Mouse (Mus musculus) heart, embryonic 13.5 days (tissue): ENCODE results near the gene Mef2d. TPM values are rescaled to one million over a fixed set of nuclear protein-coding genes. Genes with fewer than 3 reads are reported as not detected.

Experiments used
- microRNA-seq: library from miRNA; unstranded; fragments of <30 nt; microRNA quantifications from one replicate; pipeline ENCODE4, GENCODE M21; 2016
- polyA plus RNA-seq: library from polyadenylated mRNA; unstranded; fragments of >200 nt; fragmentation: Nextera tagmentation; extraction: Ambion mirVana; gene quantifications from 2 replicates; pipeline ENCODE4 v1.2.1, GENCODE M21; 2015

The Mef2d gene
- polyA plus RNA-seq, 1 experiment from 2014 or later, result 37.1 TPM

Small RNA genes within 50 kb of the gene (microRNA-seq; reads per million reads assigned to microRNA genes)
- gene Gm25641 (not detected), gene Mir3093 (not detected), gene Mir9-1 (not detected)

Other genes starting within 250 kb of the Mef2d start
- gene Hdgf, start 236.1 kb upstream of the Mef2d start, polyA plus RNA-seq, result 127 and 141 TPM in 2 replicates
- gene Mrpl24, start 222.9 kb upstream of the Mef2d start, polyA plus RNA-seq, result 55.0 and 57.2 TPM in 2 replicates
- gene Isg20l2, start 212.1 kb upstream of the Mef2d start, polyA plus RNA-seq, result 28.9 and 30.1 TPM in 2 replicates
- 13.4 and 16.0 TPM in 2 replicates for gene Rrnad1, start 211.7 kb upstream of the Mef2d start, polyA plus RNA-seq
- gene Crabp2, start 193.7 kb upstream of the Mef2d start, polyA plus RNA-seq, result 6.2 and 8.4 TPM in 2 replicates
- 18.7 and 18.9 TPM in 2 replicates for gene Nes, start 171.3 kb upstream of the Mef2d start, polyA plus RNA-seq
- gene Bcan, start 142.1 kb upstream of the Mef2d start, polyA plus RNA-seq, result 0.07 TPM in 1 of 2 replicates, not detected in the other
- gene Hapln2, start 114.8 kb upstream of the Mef2d start, polyA plus RNA-seq, result not detected in 2 replicates
- gene Gpatch4, start 99.3 kb upstream of the Mef2d start, polyA plus RNA-seq, result 18.7 and 20.9 TPM in 2 replicates
- 144 and 156 TPM in 2 replicates for gene Naxe, start 83.9 kb upstream of the Mef2d start, polyA plus RNA-seq
- not detected in 2 replicates for gene Ttc24, start 64.1 kb upstream of the Mef2d start, polyA plus RNA-seq
- 22.7 and 24.2 TPM in 2 replicates for gene Iqgap3, start 60.4 kb upstream of the Mef2d start, polyA plus RNA-seq
- gene Rhbg, start 112.3 kb downstream of the Mef2d start, polyA plus RNA-seq, result 0.13 and 0.76 TPM in 2 replicates
- gene Gm38392, start 144.8 kb downstream of the Mef2d start, polyA plus RNA-seq, result 0.79 TPM in 1 of 2 replicates, not detected in the other
- 13.7 and 14.9 TPM in 2 replicates for gene Tsacc, start 154.6 kb downstream of the Mef2d start, polyA plus RNA-seq
- 400 and 448 TPM in 2 replicates for gene Cct3, start 154.7 kb downstream of the Mef2d start, polyA plus RNA-seq
- gene Glmp, start 182.7 kb downstream of the Mef2d start, polyA plus RNA-seq, result 160 and 173 TPM in 2 replicates
- gene Tmem79, start 193.8 kb downstream of the Mef2d start, polyA plus RNA-seq, result 1.6 TPM in 2 replicates
- gene Smg5, start 193.9 kb downstream of the Mef2d start, polyA plus RNA-seq, result 43.9 and 44.2 TPM in 2 replicates
- 2.6 and 3.8 TPM in 2 replicates for gene Paqr6, start 222.2 kb downstream of the Mef2d start, polyA plus RNA-seq
- not detected in 2 replicates for gene Bglap3, start 230.4 kb downstream of the Mef2d start, polyA plus RNA-seq
- not detected in 2 replicates for gene Bglap2, start 236.3 kb downstream of the Mef2d start, polyA plus RNA-seq
- gene Bglap, start 242.1 kb downstream of the Mef2d start, polyA plus RNA-seq, result not detected in 2 replicates